Mouse (Mus musculus) myocyte (in vitro differentiated cells): ENCODE results near the gene Etv6. TPM values are rescaled to one million over a fixed set of nuclear protein-coding genes. Genes with fewer than 3 reads are reported as not detected.

ENCODE experiments used
- H3K27me3 ChIP-seq: one replicate; pipeline ENCODE4 v1.6.1; 2011; ENCODE audit not compliant: control insufficient read depth, insufficient read depth, insufficient read length
- H3K36me3 ChIP-seq: one replicate; pipeline ENCODE4 v1.6.1; 2011; ENCODE audit not compliant: control insufficient read depth, insufficient read depth
- H3K4me2 ChIP-seq: one replicate; pipeline ENCODE4 v1.6.1; 2011; ENCODE audit warnings: low read depth, control low read depth
- H3K4me3 ChIP-seq: one replicate; pipeline ENCODE4 v1.5.1; 2011; ENCODE audit warnings: mild to moderate bottlenecking, control low read depth, moderate library complexity
- H3K79me2 ChIP-seq: one replicate; pipeline ENCODE4 v1.6.1; 2011; ENCODE audit not compliant: control insufficient read depth, insufficient read depth
- H3ac ChIP-seq: one replicate; pipeline ENCODE4 v1.6.1; 2011; ENCODE audit not compliant: control insufficient read depth, insufficient read length
- CEBPB ChIP-seq: IDR thresholded peaks from 2 replicates; pipeline ENCODE4 v1.6.1; 2011; ENCODE audit warnings: mild to moderate bottlenecking, moderate library complexity; ENCODE audit not compliant: poor library complexity, insufficient read depth, severe bottlenecking
- E2F4 ChIP-seq: IDR thresholded peaks from one replicate; pipeline ENCODE4 v1.6.1; 2011; ENCODE audit warnings: mild to moderate bottlenecking, control low read depth, moderate library complexity; ENCODE audit not compliant: insufficient read depth
- MAX ChIP-seq: IDR thresholded peaks from one replicate; pipeline ENCODE4 v1.6.1; 2011; ENCODE audit warnings: low read depth, mild to moderate bottlenecking, control low read depth
- MYOD1 ChIP-seq, 3 experiments: IDR thresholded peaks; one replicate each; pipeline ENCODE4 v1.6.1; 2011; ENCODE audit warnings: control low read depth in 2 of 3, low read depth in 2 of 3, mild to moderate bottlenecking in 2 of 3, moderate library complexity in 1 of 3; ENCODE audit not compliant: insufficient read length in 2 of 3, control insufficient read depth in 1 of 3
- MYOG ChIP-seq, 3 experiments: IDR thresholded peaks; one replicate each; pipeline ENCODE4 v1.6.1; 2011; ENCODE audit warnings: control low read depth in 2 of 3, low read depth in 2 of 3, mild to moderate bottlenecking in 2 of 3; ENCODE audit not compliant: insufficient read length in 2 of 3, control insufficient read depth in 1 of 3, insufficient read depth in 1 of 3
- POLR2A ChIP-seq: IDR thresholded peaks from one replicate; pipeline ENCODE4 v1.6.1; 2011; ENCODE audit warnings: low read depth, mild to moderate bottlenecking, control low read depth, moderate library complexity; ENCODE audit not compliant: insufficient read length
- POLR2AphosphoS2 ChIP-seq: IDR thresholded peaks from one replicate; pipeline ENCODE4 v1.6.1; 2011; ENCODE audit warnings: low read depth, control low read depth; ENCODE audit not compliant: insufficient read length
- REST ChIP-seq: IDR thresholded peaks from one replicate; pipeline ENCODE4 v1.6.1; 2011; ENCODE audit warnings: mild to moderate bottlenecking, control low read depth, moderate library complexity; ENCODE audit not compliant: insufficient read depth, insufficient read length
- SRF ChIP-seq: IDR thresholded peaks from one replicate; pipeline ENCODE4 v1.6.1; 2011; ENCODE audit warnings: low read depth; ENCODE audit not compliant: control insufficient read depth, insufficient read length
- TCF12 ChIP-seq: IDR thresholded peaks from one replicate; pipeline ENCODE4 v1.6.1; 2011; ENCODE audit warnings: mild to moderate bottlenecking, control low read depth; ENCODE audit not compliant: poor library complexity, insufficient read depth, severe bottlenecking
- TCF3 ChIP-seq: IDR thresholded peaks from one replicate; pipeline ENCODE4 v1.6.1; 2011; ENCODE audit warnings: low read depth, control low read depth; ENCODE audit not compliant: insufficient read length
- USF1 ChIP-seq: IDR thresholded peaks from one replicate; pipeline ENCODE4 v1.6.1; 2011; ENCODE audit warnings: low read depth, mild to moderate bottlenecking, control low read depth, moderate library complexity
- polyA plus RNA-seq: library from polyadenylated mRNA; unstranded; fragments of >200 nt; fragmentation: generic; extraction: Trizol; gene quantifications from one replicate; pipeline ENCODE4 v1.2.1, GENCODE M21; 2012; ENCODE audit warnings: missing spikeins

Etv6 gene
- polyA plus RNA-seq, 1 experiment: 6.8 TPM

DNA sequence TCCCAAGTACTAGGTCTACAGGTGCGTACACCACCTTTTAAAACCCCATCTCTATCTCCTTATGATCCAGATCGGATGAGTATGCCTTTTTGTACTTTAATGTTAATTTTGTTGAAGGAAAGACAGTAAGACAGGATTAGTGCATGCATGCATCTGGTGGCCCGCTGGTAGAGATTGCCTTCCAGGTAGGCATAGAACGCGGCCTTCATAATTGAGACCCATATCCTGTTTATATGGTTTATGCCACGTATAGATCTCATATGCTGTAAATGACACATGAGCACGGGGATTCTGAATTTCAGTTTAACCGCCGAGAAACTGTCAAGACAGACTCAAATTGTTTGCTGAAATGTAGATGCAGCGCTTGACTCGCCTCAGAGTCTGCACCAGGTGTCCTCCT is 133.3 kb downstream of the Etv6 start:
- H3ac ChIP-seq: no peak overlapping the region
- TF ChIP-seq MAX (no peak), TCF3 (no peak), MYOG (IDR thresholded peaks at IDR 0.05; ENCODE audit: control insufficient read depth in 1 of 3, insufficient read depth in 1 of 3, insufficient read length in 2 of 3, low read depth in 2 of 3) (no peak), TCF12 (no peak), MYOD1 (IDR thresholded peaks at IDR 0.05; ENCODE audit: control insufficient read depth in 1 of 3, insufficient read length in 2 of 3, low read depth in 2 of 3) (no peak), CEBPB (no peak), REST (no peak), USF1 (no peak), POLR2AphosphoS2 (no peak), POLR2A (no peak), E2F4 (no peak), SRF (no peak)
- no peaks in the 10 kb centered on the region for H3K79me2 ChIP-seq
- H3K36me3 ChIP-seq: no peaks in the 10 kb centered on the region
- H3K4me2 ChIP-seq: no peak overlapping the region
- H3K4me3 ChIP-seq: no peak overlapping the region
- H3K27me3 ChIP-seq: no peaks in the 10 kb centered on the region

GRCm38 (mm10) chr6:134171235-134171634 is 135.7 kb downstream of the Etv6 start:
- Histone ChIP-seq H3K27me3 (no peaks in the 10 kb centered on the region), H3K4me3 (no peak overlapping the region), H3ac (no peak overlapping the region), H3K79me2 (no peaks in the 10 kb centered on the region), H3K4me2 (no peak overlapping the region), H3K36me3 (no peaks in the 10 kb centered on the region)
- no peak for TF ChIP-seq TCF3
- TF ChIP-seq POLR2AphosphoS2: no peak
- no peak for TF ChIP-seq CEBPB
- TF ChIP-seq USF1: no peak
- TF ChIP-seq TCF12: no peak
- no peak for TF ChIP-seq MYOD1 (IDR thresholded peaks at IDR 0.05; ENCODE audit: control insufficient read depth in 1 of 3, insufficient read length in 2 of 3, low read depth in 2 of 3)
- TF ChIP-seq E2F4: no peak
- no peak for TF ChIP-seq MAX
- TF ChIP-seq REST: no peak
- no peak for TF ChIP-seq MYOG (IDR thresholded peaks at IDR 0.05; ENCODE audit: control insufficient read depth in 1 of 3, insufficient read depth in 1 of 3, insufficient read length in 2 of 3, low read depth in 2 of 3)
- TF ChIP-seq SRF: no peak
- no peak for TF ChIP-seq POLR2A

DNA sequence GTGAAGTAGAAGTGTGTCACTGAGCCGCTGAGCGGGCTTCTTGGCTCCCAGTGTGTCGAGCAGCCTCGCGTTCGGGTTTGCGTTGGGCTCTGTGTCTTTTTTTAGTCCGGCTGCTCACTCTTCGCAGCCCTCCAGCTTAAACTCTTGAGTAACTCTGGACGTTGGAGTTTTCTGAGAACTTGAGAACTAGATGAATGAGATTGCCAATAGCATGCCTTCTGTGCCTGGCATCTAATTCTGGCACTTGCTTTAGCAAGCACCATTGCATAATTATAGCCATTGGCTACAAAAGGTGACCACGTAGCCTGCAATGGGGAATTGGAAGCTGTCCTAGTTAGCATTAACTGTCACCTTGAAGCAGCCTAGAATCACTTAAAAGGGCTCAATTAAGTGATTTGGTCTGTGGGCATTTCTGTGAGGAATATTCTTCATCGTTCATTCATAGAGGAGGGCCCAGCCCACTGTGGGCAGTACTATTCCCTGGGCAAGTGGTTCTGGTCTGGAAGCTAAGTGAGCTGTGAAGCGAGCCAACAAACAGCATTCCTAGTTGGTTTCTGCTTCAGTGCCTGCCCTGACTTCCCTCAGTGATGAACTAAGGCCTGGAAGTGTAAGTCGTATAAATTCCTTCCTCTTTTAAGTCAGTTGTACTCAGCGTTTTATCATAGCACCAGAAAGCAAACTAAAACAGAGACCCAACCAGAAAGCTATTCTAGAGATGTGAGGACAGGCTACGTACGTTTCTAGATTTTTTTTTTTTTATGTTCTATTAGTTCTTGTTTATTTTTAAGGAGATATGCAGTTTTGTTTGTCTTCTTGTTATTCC is 136.6 kb downstream of the Etv6 start:
- no peaks in the 10 kb centered on the region for H3K79me2 ChIP-seq
- no peak overlapping the region for H3K4me2 ChIP-seq
- H3ac ChIP-seq: no peak overlapping the region
- TF ChIP-seq TCF3 (no peak), POLR2AphosphoS2 (no peak), SRF (no peak), POLR2A (no peak), REST (no peak), USF1 (no peak)
- H3K4me3 ChIP-seq: no peak overlapping the region
- H3K36me3 ChIP-seq: no peaks in the 10 kb centered on the region
- no peaks in the 10 kb centered on the region for H3K27me3 ChIP-seq

DNA sequence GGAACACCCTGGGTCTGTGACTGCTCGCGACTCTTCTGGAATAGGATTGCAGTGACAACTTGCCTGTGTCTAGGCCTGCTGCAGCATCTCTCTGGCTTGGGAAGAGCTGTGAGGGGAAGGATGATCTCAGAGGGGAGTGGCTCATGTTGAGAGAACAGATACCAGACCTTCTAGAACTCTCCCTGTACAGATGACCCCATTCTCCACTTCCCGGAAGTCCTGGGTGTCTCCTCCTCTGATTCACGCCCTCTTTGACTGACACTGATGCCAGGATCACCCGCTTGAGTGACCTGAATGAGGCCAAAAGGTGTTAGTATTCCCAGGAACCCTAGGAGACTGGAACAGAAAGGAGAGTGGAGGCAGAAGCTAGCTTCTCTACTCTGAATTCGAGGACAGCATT is 137.9 kb downstream of the Etv6 start:
- Histone ChIP-seq H3ac (no peak overlapping the region), H3K79me2 (no peaks in the 10 kb centered on the region), H3K4me2 (no peak overlapping the region), H3K36me3 (no peaks in the 10 kb centered on the region), H3K27me3 (no peaks in the 10 kb centered on the region), H3K4me3 (no peak overlapping the region)
- TF ChIP-seq REST (no peak), MYOD1 (IDR thresholded peaks at IDR 0.05; ENCODE audit: control insufficient read depth in 1 of 3, insufficient read length in 2 of 3, low read depth in 2 of 3) (no peak), E2F4 (no peak), CEBPB (no peak), POLR2A (no peak), MAX (no peak), MYOG (IDR thresholded peaks at IDR 0.05; ENCODE audit: control insufficient read depth in 1 of 3, insufficient read depth in 1 of 3, insufficient read length in 2 of 3, low read depth in 2 of 3) (no peak), SRF (no peak)

GRCm38 (mm10) chr6:134175059-134175458 is 139.6 kb downstream of the Etv6 start:
- no peak overlapping the region for H3ac ChIP-seq
- H3K36me3 ChIP-seq: peaks cover 4% of the 10 kb centered on the region
- H3K79me2 ChIP-seq: no peaks in the 10 kb centered on the region
- no peaks in the 10 kb centered on the region for H3K27me3 ChIP-seq
- no peak overlapping the region for H3K4me3 ChIP-seq
- H3K4me2 ChIP-seq: no peak overlapping the region
- TF ChIP-seq E2F4: no peak
- no peak for TF ChIP-seq POLR2AphosphoS2
- TF ChIP-seq REST: no peak
- TF ChIP-seq MYOG (IDR thresholded peaks at IDR 0.05; ENCODE audit: control insufficient read depth in 1 of 3, insufficient read depth in 1 of 3, insufficient read length in 2 of 3, low read depth in 2 of 3): no peak
- TF ChIP-seq TCF12: no peak
- no peak for TF ChIP-seq USF1
- no peak for TF ChIP-seq CEBPB
- TF ChIP-seq MYOD1 (IDR thresholded peaks at IDR 0.05; ENCODE audit: control insufficient read depth in 1 of 3, insufficient read length in 2 of 3, low read depth in 2 of 3): no peak
- no peak for TF ChIP-seq TCF3
- TF ChIP-seq POLR2A: no peak
- no peak for TF ChIP-seq MAX
- no peak for TF ChIP-seq SRF
